Mouse (Mus musculus) brain, embryonic 18.5 days (tissue): Measurements from ENCODE around the gene Wdsub1.
A peak's percentile ranks its signal among the peaks of the same experiment; 100 is the strongest.
"Not testable (repeated sequence)": the region's sequence is repeated elsewhere in the genome, so short reads cannot be mapped to it uniquely, and the experiment has no call there.

Experiments used
- DNase-seq: peaks from one replicate; pipeline ENCODE4 v3.0.0-alpha.2; 2012; ENCODE audit warnings: low read depth, low spot score

Gene Wdsub1

DNA sequence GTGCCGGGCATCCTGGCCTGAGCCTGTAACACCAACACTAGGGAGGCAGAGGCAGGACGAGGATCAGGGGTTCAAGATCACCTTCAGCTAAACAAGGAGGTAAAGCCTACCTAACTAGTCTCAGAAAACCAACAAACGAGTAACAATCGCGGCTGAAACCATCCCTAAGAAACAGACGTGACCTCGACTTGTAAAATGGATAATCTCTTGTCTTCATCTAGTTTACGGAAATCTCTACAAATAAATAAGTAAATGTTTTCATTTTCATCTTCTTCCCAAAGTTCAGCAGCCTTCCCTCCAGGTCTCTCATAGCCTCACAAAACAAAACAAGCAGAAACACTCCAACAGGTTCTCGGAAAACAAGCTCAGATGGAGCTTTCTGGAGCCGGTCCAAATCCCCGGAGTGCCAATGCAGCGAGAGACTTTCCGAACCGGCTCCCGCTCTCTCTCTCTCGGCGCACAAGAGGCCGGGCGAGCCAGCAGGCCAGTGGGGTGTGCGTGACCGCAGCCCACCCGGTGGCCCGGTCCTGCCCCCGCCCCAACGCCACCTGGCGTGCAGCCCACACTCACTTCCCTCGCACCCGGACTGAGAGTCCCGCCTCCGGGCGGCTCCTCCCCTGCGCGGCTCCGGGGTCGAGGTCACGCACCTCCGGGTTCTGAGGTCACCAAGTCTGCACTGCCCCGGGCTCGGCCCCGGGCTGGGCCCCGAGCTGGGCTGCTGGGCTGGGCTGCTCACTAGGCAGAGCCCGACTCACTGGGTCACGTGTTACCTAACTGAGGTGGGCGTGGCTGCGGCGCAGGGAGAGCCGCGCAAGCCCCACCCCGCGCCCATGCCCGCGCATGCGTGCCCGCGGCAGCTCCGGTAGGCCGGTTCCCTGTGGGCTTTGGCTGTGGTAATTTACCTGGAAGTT is at the start of gene Wdsub1:
Gene Wdsub1, minus strand, starts transcription at position 761 of the 911 bp plus-strand sequence.
- peak; percentile 55 for DNase-seq

DNA sequence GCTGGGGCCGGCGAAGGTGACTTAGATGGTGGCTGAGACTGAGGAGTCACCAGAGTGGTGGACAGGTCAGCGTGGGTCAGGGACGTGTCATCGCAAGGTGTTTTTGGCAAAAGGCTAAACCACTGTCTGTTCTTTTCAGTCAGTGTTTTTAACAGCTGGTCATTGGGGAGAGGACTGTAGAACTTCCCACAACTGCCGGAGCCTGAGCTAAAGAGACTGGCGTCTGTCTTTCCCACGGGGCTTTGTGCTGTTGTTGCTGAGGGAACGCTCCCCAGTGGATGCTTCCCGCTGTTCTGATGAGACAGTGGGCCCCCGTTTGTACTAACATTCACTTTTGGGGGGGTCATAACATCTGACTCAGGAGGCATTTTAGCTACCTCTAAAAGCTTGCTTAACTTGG is 31.2 kb upstream of the Wdsub1 start:
- DNase-seq, result no peak

GRCm38 (mm10) chr2:59908048-59908447 is 25.7 kb upstream of the Wdsub1 start:
- no peak for DNase-seq

DNA sequence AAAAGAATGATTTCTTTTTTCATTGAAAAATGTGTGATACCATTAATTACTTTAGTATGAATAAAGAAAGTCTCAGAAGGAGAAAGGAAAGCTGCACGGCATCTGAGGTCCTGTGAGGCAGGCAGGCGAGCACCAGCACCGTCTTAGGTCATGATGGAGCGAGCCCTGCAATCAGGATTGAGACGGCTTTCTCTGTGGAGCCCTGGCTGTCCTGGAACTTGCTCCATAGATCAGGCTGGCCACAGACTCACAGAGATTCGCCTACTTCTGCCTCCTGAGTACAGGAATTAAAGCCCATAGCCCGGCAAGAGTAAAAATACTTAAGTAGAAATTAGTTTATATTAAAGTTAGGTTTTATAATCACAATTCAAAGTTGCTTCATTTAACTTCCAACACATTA is 21.6 kb upstream of the Wdsub1 start:
- DNase-seq, result no peak

DNA sequence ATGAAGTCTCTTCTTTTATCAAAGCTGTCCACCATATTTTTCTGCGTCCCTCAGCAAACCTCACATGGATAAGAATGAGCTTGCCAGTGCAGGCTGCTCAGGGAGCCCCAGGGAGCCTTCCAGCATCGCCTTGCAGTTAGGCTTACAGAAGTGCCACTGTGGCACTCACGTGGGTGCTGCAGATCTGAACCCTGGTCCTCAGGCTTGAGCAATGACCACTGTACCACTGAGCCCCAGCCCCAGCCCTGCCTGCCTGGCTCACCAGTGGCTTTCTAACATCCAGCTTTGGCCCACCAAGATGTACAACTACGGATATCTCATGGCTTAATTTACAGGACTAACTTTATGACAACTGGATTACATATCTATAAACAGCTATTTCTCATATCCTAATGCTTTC is 16.3 kb upstream of the Wdsub1 start:
- no peak for DNase-seq

DNA sequence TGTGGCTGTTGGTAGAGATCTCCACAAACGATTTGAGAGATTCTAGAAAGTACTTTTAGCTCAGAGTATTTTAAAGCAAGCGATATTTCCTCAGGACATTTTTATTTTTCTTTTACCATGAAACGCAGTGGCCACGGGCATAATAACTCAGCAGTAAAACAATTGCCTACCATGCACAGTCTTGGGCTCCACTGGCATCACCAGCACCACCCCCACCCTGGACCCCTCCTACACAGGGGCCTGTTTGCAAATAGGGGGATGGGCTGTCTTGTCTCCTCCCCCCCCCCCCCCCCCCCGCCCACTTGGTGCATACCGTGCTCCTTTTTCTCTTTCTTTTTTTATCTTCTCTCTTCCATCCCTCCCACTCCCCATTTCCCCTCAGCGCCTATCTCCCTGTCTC is 15.7 kb upstream of the Wdsub1 start:
- DNase-seq, result no peak

DNA sequence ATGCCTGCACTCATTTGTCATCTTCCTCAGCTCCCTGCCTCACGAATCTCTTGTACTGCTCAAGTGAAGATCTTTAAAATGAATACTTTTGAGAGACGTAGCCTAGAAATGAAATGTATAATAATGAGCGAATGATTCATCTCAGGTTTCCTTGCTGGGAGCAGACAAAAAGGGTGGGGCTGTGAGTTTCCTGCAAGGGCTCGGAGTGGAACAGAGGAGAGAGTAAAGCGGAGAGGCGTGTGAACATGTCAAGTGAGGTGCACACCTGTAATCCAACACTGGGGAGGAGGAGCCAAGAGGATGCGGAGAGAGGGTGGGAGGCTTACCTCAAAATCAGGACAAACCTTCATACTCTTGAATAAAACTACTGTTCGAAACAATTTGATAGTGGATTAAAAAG is 14.4 kb upstream of the Wdsub1 start:
- no peak for DNase-seq

GRCm38 (mm10) chr2:59896400-59896799 is 14.0 kb upstream of the Wdsub1 start:
- no peak for DNase-seq

DNA sequence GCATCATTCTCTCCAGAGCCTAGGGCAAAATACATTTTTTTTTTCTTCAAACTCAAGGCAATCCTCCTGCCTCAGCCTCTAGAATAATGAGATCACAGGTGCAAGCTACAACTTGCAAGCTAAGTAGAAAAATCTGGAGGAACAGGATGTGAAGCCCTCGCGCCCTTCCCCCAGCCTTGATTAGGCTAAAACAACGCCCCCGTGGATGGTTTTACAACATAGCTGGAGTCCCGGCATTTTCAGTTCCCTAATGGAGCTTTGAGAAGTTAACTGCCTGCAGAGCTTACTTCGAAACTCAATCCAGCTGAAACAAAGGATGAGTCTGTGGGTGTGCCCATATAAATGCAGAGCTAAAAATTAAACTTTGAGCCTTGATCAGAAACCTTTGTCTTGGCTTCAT is 7.3 kb upstream of the Wdsub1 start:
- DNase-seq, result no peak

GRCm38 (mm10) chr2:59882742-59883281 is 421 bp upstream of the Wdsub1 start:
- no peak for DNase-seq

DNA sequence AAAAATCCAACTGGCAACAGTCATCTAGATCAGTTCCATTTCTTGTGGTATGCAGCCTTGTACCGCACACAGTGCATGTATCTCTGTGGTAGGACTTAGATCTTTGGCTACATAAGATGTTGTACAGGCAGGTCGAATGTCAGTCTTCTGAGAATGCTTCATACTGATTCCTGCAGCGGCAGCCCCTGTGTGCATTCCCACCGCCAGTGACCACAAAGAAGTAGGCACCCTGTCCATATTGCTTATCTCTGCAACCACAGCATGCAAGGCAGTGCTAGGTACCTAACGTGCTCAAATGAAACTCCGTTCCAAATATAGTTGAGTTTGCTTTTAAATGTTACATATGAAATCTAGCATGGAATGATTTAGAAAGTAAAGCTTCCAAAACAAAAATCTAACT is 987 bp downstream of the Wdsub1 start:
- DNase-seq, result no peak

DNA sequence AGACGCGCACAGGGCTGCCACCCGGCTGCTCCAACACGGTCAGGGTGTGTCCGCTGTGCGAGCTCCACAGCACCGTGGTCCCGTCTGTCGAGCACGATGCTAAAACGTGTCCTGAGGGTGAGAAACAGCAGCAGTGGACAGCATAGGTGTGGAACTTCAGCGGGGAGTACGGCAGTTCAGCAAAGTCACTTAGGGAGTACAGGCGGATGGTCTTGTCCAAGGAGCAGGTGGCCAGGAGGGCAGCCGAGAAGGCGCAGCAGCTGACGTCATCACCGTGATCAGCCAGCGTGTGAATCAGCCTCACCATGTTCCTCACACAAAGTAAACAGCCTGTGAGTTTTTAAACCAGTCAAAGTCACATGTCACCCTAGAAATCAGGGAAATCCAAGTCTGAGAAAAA is 4.2 kb downstream of the Wdsub1 start:
- DNase-seq, result no peak

- no peak for DNase-seq
These were observed 5.1 kb downstream of the Wdsub1 start for GRCm38 (mm10) chr2:59877335-59877734.

DNA sequence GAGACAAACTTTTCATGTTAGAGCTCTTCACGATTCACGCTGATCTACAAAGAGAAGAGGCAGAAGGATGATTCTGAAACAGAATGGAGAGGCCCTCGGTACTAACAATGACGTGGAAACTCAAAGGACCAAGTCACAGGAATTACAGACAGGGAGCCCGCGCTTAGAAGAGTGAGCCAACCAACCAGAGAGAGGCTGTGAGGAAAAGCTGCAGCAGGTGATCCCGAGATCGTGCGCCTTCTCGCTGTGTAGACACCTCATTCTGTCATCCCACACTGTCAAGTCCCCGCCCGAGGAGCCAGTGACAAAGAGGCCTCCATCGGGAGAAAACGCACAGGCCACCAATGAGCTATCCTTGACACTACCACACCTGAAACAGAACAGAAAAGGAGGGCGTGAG is 5.9 kb downstream of the Wdsub1 start:
- DNase-seq, result no peak

GRCm38 (mm10) chr2:59870526-59870925 is 11.9 kb downstream of the Wdsub1 start:
- DNase-seq, result no peak

- no peak for DNase-seq
These were observed 19.8 kb downstream of the Wdsub1 start for GRCm38 (mm10) chr2:59862618-59863017.

GRCm38 (mm10) chr2:59854363-59854762 is 28.0 kb downstream of the Wdsub1 start:
- DNase-seq, result no peak

DNA sequence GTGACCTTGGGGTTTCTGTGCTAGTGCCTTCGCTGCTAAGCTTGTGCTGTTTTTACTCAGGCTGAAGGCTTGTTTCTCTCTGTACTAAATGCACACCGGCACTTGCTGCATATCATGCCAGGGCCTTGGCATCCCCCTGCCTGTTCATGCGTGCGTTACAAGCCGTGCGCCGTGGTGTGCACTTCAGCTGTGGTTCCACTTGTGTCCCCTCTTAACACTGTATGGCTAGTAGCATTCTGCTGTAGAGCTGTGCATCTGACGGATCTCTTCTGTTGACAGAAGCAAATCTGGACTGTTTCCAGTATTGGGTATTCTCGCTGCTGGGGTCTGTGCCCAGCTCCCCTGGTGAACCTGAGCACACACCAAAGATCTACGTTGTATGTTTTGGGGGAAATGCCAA is 28.8 kb downstream of the Wdsub1 start:
- no peak for DNase-seq

- DNase-seq, result no peak
These were observed 29.5 kb downstream of the Wdsub1 start for GRCm38 (mm10) chr2:59852916-59853315.

GRCm38 (mm10) chr2:59851885-59852284 is 30.5 kb downstream of the Wdsub1 start:
- not testable (repeated sequence) for DNase-seq

DNA sequence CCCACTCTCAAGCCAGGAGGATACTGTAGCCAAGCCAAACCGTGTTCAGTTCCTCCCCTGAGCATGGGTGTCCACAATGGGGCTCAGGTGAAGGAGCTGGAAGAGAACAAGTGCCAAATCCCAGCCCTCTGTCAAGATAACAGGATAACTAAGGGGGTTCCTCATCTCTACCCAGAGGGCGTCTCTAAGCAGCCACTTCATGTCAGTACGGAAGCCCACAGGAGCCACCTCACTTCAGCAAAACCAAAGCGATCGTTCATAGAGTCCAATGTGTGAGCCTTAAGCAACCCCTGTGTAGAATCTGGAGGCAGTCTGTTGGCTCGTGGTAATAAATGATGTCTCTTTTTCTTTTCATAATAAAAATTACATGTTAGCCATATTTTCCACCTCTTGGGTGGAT is 38.5 kb downstream of the Wdsub1 start:
- no peak for DNase-seq

- no peak for DNase-seq
These were observed 39.2 kb downstream of the Wdsub1 start for GRCm38 (mm10) chr2:59843156-59843555.

GRCm38 (mm10) chr2:59842556-59843008 is 39.8 kb downstream of the Wdsub1 start:
- DNase-seq, result no peak
